In the genomic region with DNA sequence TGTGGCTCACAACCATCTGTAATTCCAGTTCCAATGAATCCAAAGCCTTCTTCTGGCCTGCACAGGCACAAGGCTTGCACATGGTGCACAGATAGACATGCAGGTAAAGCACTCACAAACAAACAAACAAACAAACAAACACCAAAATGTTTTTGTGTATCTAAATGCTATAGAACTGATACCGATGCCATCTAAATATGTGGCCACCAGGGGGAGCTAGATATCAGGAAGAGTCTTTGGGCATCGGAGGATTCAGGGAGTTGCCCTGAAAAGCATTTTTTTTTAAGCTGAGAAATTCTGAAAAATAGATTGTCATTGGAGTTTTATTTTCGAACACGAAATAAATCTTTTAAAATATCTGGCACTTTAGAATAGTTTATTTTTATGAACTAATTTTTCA, we compare ENCODE assay signal across 9 mouse cellular contexts. TPM values are rescaled to one million over a fixed set of nuclear protein-coding genes. Genes with fewer than 3 reads are reported as not detected.
DNase-seq lines count a peak whose midpoint lies in the region; ATAC-seq and TF ChIP-seq lines count a peak whose summit lies in the region.
"Had no signal": no experiment of that assay in that cellular context is flagged by ENCODE, and none has a peak within 500 bp of the region (broad histone marks: within the 10 kb centered on the region; RNA-seq: fewer than 3 reads in every experiment).

No protein-coding gene starts in this region.

- no peaks in the 10 kb centered on the region for H3K36me3 ChIP-seq in kidney, adult 2 months (ENCODE audit: control insufficient read depth, insufficient read depth, low read length)
- H3K36me3 ChIP-seq in MEL (ENCODE audit: control insufficient read depth in 1 of 2, insufficient read depth in 2 of 2, low read length in 2 of 2) = no peaks in the 10 kb centered on the region
- no peaks in the 10 kb centered on the region for H3K36me3 ChIP-seq in forebrain, postnatal 0 days (ENCODE audit: insufficient read depth)
- H3K36me3 ChIP-seq in stomach, postnatal 0 days (ENCODE audit: control insufficient read depth, insufficient read depth, low read length) = no peaks in the 10 kb centered on the region
- H3K36me3 ChIP-seq: embryonic facial prominence, embryonic 15.5 days had no signal

- no peak overlapping the region for H3K4me2 ChIP-seq in forebrain, postnatal 0 days (ENCODE audit: low read depth)
- no peak overlapping the region for H3K4me2 ChIP-seq in stomach, postnatal 0 days (replicated peaks; ENCODE audit: low read depth)
- H3K4me2 ChIP-seq: embryonic facial prominence, embryonic 15.5 days had no signal

- H3K27me3 ChIP-seq in kidney, adult 2 months (replicated peaks; ENCODE audit: control insufficient read depth, insufficient read depth, low read length) = no peaks in the 10 kb centered on the region
- H3K27me3 ChIP-seq in MEL (ENCODE audit: control insufficient read depth in 1 of 2, insufficient read depth in 2 of 2, low read length in 2 of 2) = no peaks in the 10 kb centered on the region; a peak in 1 of 4 replicates
- no peaks in the 10 kb centered on the region for H3K27me3 ChIP-seq in forebrain, postnatal 0 days (ENCODE audit: insufficient read depth, low read length)
- H3K27me3 ChIP-seq in stomach, postnatal 0 days (ENCODE audit: control insufficient read depth, insufficient read depth, low read length) = no peaks in the 10 kb centered on the region
- H3K27me3 ChIP-seq: embryonic facial prominence, embryonic 15.5 days had no signal

- TF ChIP-seq POLR2A in kidney, adult 2 months (IDR thresholded peaks at IDR 0.05; ENCODE audit: low read depth, low read length) = no peak
- no peak for TF ChIP-seq POLR2A in MEL (IDR thresholded peaks at IDR 0.05; ENCODE audit: control insufficient read depth in 1 of 2, insufficient read depth in 1 of 2, low read depth in 1 of 2, low read length in 2 of 2, poor library complexity in 1 of 2)

- H3K9me3 ChIP-seq in MEL (replicated peaks; ENCODE audit: insufficient read depth, low read length) = no peaks in the 10 kb centered on the region
- no peaks in the 10 kb centered on the region for H3K9me3 ChIP-seq in forebrain, postnatal 0 days (ENCODE audit: low read length)
- H3K9me3 ChIP-seq in stomach, postnatal 0 days (ENCODE audit: control insufficient read depth, low read length) = no peaks in the 10 kb centered on the region
- H3K9me3 ChIP-seq: embryonic facial prominence, embryonic 15.5 days had no signal

- peak; percentile 62 for TF ChIP-seq RAD21 in MEL (IDR thresholded peaks at IDR 0.05; ENCODE audit: low read depth, low read length)

- TF ChIP-seq EP300 in MEL (IDR thresholded peaks at IDR 0.05; ENCODE audit: low read depth in 1 of 2, low read length in 2 of 2) = no peak
- no peak for TF ChIP-seq EP300 in stomach, postnatal 0 days (optimal IDR thresholded peaks at IDR 0.05)

- peak; percentile 62 for DNase-seq in kidney, adult 2 months
- no peak for DNase-seq in kidney, adult 11 months
- peak; percentile 66 for DNase-seq in MEL (ENCODE audit: low read depth, low spot score)
- DNase-seq in cerebellum, adult 18-20 months = peak; percentile 59 to 70
- DNase-seq in forebrain, postnatal 0 days = peak; percentile 85
- DNase-seq in layer of hippocampus, adult 11-12 months (ENCODE audit: low spot score) = peak; percentile 83
- DNase-seq in lung, postnatal 25 days (ENCODE audit: low spot score) = peak; percentile 47
- peak; percentile 43 for DNase-seq in stomach, postnatal 0 days (ENCODE audit: low spot score)

- WGBS in kidney, adult 2 months = 12% methylated on average over 4 of the region's 4 CpGs
- 21% methylated on average over 4 of the region's 4 CpGs for WGBS in forebrain, postnatal 0 days
- WGBS in stomach, postnatal 0 days = 12% methylated on average over 4 of the region's 4 CpGs

- ATAC-seq in forebrain, postnatal 0 days = no peak
- ATAC-seq in stomach, postnatal 0 days (ENCODE audit: low FRiP score, low TSS enrichment) = no peak

- H3K27ac ChIP-seq in kidney, adult 2 months (ENCODE audit: insufficient read depth, low read depth, low read length) = no peak overlapping the region
- no peak overlapping the region for H3K27ac ChIP-seq in MEL (ENCODE audit: control insufficient read depth, low read depth, low read length)
- no peak overlapping the region for H3K27ac ChIP-seq in forebrain, postnatal 0 days (ENCODE audit: low read depth, low read length)
- H3K27ac ChIP-seq in stomach, postnatal 0 days (replicated peaks) = no peak overlapping the region
- H3K27ac ChIP-seq: embryonic facial prominence, embryonic 15.5 days had no signal

- H3K4me1 ChIP-seq in kidney, adult 2 months (ENCODE audit: control insufficient read depth, insufficient read depth, low read length) = peaks cover 6% of the 10 kb centered on the region; the same call in 1 of the 2 replicates
- no peaks in the 10 kb centered on the region for H3K4me1 ChIP-seq in MEL (ENCODE audit: control insufficient read depth in 1 of 2, insufficient read depth in 2 of 2, low read length in 2 of 2)
- H3K4me1 ChIP-seq in forebrain, postnatal 0 days (ENCODE audit: insufficient read depth) = no peaks in the 10 kb centered on the region
- H3K4me1 ChIP-seq in stomach, postnatal 0 days (replicated peaks; ENCODE audit: control insufficient read depth, insufficient read depth) = no peaks in the 10 kb centered on the region
- H3K4me1 ChIP-seq: embryonic facial prominence, embryonic 15.5 days had no signal

- peak; percentile 48 for TF ChIP-seq CTCF in kidney, adult 2 months (conservative IDR thresholded peaks at IDR 0.05; ENCODE audit: insufficient read depth, insufficient read length, low read depth, low read length)
- TF ChIP-seq CTCF in MEL (IDR thresholded peaks at IDR 0.05 in 2 of 3, conservative IDR thresholded peaks at IDR 0.05 in 1 of 3; ENCODE audit: control insufficient read depth in 1 of 3, insufficient read depth in 1 of 3, low read depth in 2 of 3, low read length in 3 of 3, poor library complexity in 1 of 3, severe bottlenecking in 1 of 3) = peak; percentile 43 to 71 (median 59)
- peak; percentile 86 for TF ChIP-seq CTCF in forebrain, postnatal 0 days (IDR thresholded peaks at IDR 0.05; ENCODE audit: low read depth)
- TF ChIP-seq CTCF in stomach, postnatal 0 days (IDR thresholded peaks at IDR 0.05; ENCODE audit: low read depth) = peak; percentile 89

- no peak overlapping the region for H3K9ac ChIP-seq in MEL (ENCODE audit: control insufficient read depth, low read depth, low read length, poor library complexity, severe bottlenecking)
- no peak overlapping the region for H3K9ac ChIP-seq in forebrain, postnatal 0 days
- H3K9ac ChIP-seq in stomach, postnatal 0 days (ENCODE audit: low read length) = no peak overlapping the region
- H3K9ac ChIP-seq: embryonic facial prominence, embryonic 15.5 days had no signal

- H3K79me2 ChIP-seq in MEL (ENCODE audit: control insufficient read depth, insufficient read depth, low read length, poor library complexity) = no peaks in the 10 kb centered on the region

- no peak overlapping the region for H3K4me3 ChIP-seq in kidney, adult 2 months (ENCODE audit: insufficient read depth, low read depth, low read length)
- H3K4me3 ChIP-seq in MEL (ENCODE audit: control insufficient read depth in 1 of 2, insufficient read depth in 1 of 2, low read depth in 2 of 2, low read length in 2 of 2) = no peak overlapping the region
- no peak overlapping the region for H3K4me3 ChIP-seq in forebrain, postnatal 0 days (ENCODE audit: low read depth, low read length)
- no peak overlapping the region for H3K4me3 ChIP-seq in stomach, postnatal 0 days (ENCODE audit: low read depth, low read length)
- H3K4me3 ChIP-seq: embryonic facial prominence, embryonic 15.5 days had no signal

TF ChIP-seq in MEL, 35 proteins besides CTCF, POLR2A, EP300 and RAD21:
- TF ChIP-seq SMC3 (IDR thresholded peaks at IDR 0.05; ENCODE audit: low read depth, low read length) (peak; percentile 78), ZNF384 (IDR thresholded peaks at IDR 0.05; ENCODE audit: low read depth, low read length) (peak; percentile 85), SIN3A (IDR thresholded peaks at IDR 0.05; ENCODE audit: low read length) (no peak), ZC3H11A (IDR thresholded peaks at IDR 0.05; ENCODE audit: low read depth, low read length) (peak; percentile 40)

RNA-seq across cellular contexts. Expression of a gene that starts 43.8 kb away (rescaled TPM):
- polyA plus RNA-seq in kidney, adult 2 months (2012; rRNA removed) = 277 and 354 TPM in 2 replicates
- total RNA-seq in MEL (2012; rRNA removed) = 34.2 and 37.6 TPM in 2 replicates
- polyA plus RNA-seq in MEL (2012; ENCODE audit: insufficient read depth in 1 of 2, insufficient read length in 2 of 2, low read depth in 1 of 2, low replicate concordance in 2 of 2, missing spikeins in 1 of 2) = 10 to 100 TPM in 1 of 2 experiments, not detected in 1; 47.7 TPM
- 28.5 and 29.5 TPM in 2 replicates for total RNA-seq in forebrain, postnatal 0 days (2014; rRNA removed)
- 36.4 and 38.9 TPM in 2 replicates for polyA plus RNA-seq in forebrain, postnatal 0 days (2015; fragmentation: Nextera tagmentation; extraction: Ambion mirVana)
- 74.1 and 79.6 TPM in 2 replicates for polyA plus RNA-seq in stomach, postnatal 0 days (2015; fragmentation: Nextera tagmentation; extraction: Ambion mirVana)

RNA-seq across cellular contexts. Expression of a gene that starts 44.2 kb away (rescaled TPM):
- polyA plus RNA-seq in kidney, adult 2 months (2012; rRNA removed) = 1.1 and 1.2 TPM in 2 replicates
- total RNA-seq in MEL (2012; rRNA removed) = 9.2 and 10.7 TPM in 2 replicates
- polyA plus RNA-seq in MEL (2012; ENCODE audit: insufficient read depth in 1 of 2, insufficient read length in 2 of 2, low read depth in 1 of 2, low replicate concordance in 2 of 2, missing spikeins in 1 of 2) = 1 to 10 TPM in 1 of 2 experiments, not detected in 1; 8.5 TPM
- 4.1 and 4.2 TPM in 2 replicates for total RNA-seq in forebrain, postnatal 0 days (2014; rRNA removed)
- 3.9 and 4.5 TPM in 2 replicates for polyA plus RNA-seq in forebrain, postnatal 0 days (2015; fragmentation: Nextera tagmentation; extraction: Ambion mirVana)
- 10.1 and 11.1 TPM in 2 replicates for polyA plus RNA-seq in stomach, postnatal 0 days (2015; fragmentation: Nextera tagmentation; extraction: Ambion mirVana)
